Mouse (Mus musculus) heart, embryonic 15.5 days (tissue): ENCODE data around the gene Mrtfa. TPM values are rescaled to one million over a fixed set of nuclear protein-coding genes. Genes with fewer than 3 reads are reported as not detected.
A peak's percentile ranks its signal among the peaks of the same experiment; 100 is the strongest.
"Not testable (repeated sequence)": the region's sequence is repeated elsewhere in the genome, so short reads cannot be mapped to it uniquely, and the experiment has no call there.

ENCODE experiments used
- ATAC-seq: fragments of 200-750 bp; cut with Nextera tagmentation; replicated peaks from 2 replicates; pipeline ENCODE4 v1.8.0; 2017; ENCODE audit warnings: low read depth, moderate TSS enrichment; ENCODE audit not compliant: insufficient number of reproducible peaks, insufficient read depth, low FRiP score
- H3K27ac ChIP-seq: fragments of 300-500 bp; sonication (generic); 2 replicates; pipeline ENCODE4 v1.5.1; 2015; ENCODE audit warnings: mild to moderate bottlenecking, inconsistent platforms
- H3K27me3 ChIP-seq: fragments of 300-500 bp; sonication (generic); 2 replicates; pipeline ENCODE4 v1.6.1; 2015; ENCODE audit warnings: inconsistent platforms
- H3K36me3 ChIP-seq: fragments of 300-500 bp; sonication (generic); 2 replicates; pipeline ENCODE4 v1.6.1; 2015; ENCODE audit warnings: mild to moderate bottlenecking, inconsistent platforms
- H3K4me1 ChIP-seq: fragments of 300-500 bp; sonication (generic); replicated peaks from 2 replicates; pipeline ENCODE4 v1.6.1; 2015; ENCODE audit warnings: inconsistent platforms
- H3K4me2 ChIP-seq: fragments of 300-500 bp; sonication (generic); 2 replicates; pipeline ENCODE4 v1.6.1; 2015; ENCODE audit warnings: inconsistent platforms, mild to moderate bottlenecking, moderate library complexity
- H3K4me3 ChIP-seq: fragments of 300-500 bp; sonication (generic); 2 replicates; pipeline ENCODE4 v1.5.1; 2015; ENCODE audit warnings: mild to moderate bottlenecking, inconsistent platforms
- H3K9ac ChIP-seq: fragments of 300-500 bp; sonication (generic); 2 replicates; pipeline ENCODE4 v1.6.1; 2015; ENCODE audit warnings: mild to moderate bottlenecking, inconsistent platforms
- H3K9me3 ChIP-seq: fragments of 300-500 bp; sonication (generic); replicated peaks from 2 replicates; pipeline ENCODE4 v1.6.1; 2016; ENCODE audit warnings: inconsistent platforms
- WGBS: fragments of 180-500 bp; shearing (Covaris S2); methylation state at CpG from one replicate; pipeline ENCODE4 v1.1.7; 2015; ENCODE audit warnings: mixed read lengths; 5-methylcytosine and 5-hydroxymethylcytosine counted together
- polyA plus RNA-seq: library from polyadenylated mRNA; unstranded; fragments of >200 nt; fragmentation: Nextera tagmentation; extraction: Ambion mirVana; gene quantifications from 2 replicates; pipeline ENCODE4 v1.2.1, GENCODE M21; 2015

Mrtfa gene
- polyA plus RNA-seq, 1 experiment from 2014 or later: 11.4 TPM

DNA sequence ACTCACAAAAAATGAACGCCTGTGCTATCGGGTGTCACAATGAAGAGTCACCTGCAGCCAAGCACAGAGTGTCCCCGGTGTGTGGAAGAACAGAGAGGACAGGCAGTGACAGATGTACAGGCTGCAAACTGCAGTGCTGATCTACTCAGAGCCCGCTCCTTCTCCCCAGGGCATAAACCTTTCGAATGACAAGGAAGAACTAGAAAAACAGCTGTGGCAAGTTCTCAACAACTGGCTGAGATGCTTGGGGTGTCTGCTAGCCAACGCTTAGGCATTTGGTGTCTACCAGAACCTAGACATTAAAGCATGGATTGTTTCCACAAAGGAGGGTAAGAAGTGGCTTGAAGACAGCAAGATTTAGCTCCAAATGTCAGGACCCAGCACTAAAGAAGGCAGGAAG lies 35.2 kb upstream of the Mrtfa start:
- no peak overlapping the region for H3K4me3 ChIP-seq
- H3K9me3 ChIP-seq: no peaks in the 10 kb centered on the region
- ATAC-seq: no peak
- no peaks in the 10 kb centered on the region for H3K4me1 ChIP-seq
- H3K9ac ChIP-seq: no peak overlapping the region
- no peak overlapping the region for H3K4me2 ChIP-seq
- H3K27me3 ChIP-seq: no peaks in the 10 kb centered on the region
- 69% methylated on average over 6 of the region's 6 CpGs for WGBS
- H3K27ac ChIP-seq: no peak overlapping the region
- no peaks in the 10 kb centered on the region for H3K36me3 ChIP-seq

- H3K27me3 ChIP-seq: no peaks in the 10 kb centered on the region
- WGBS: 88% methylated on average over 10 of the region's 10 CpGs
- H3K4me2 ChIP-seq: no peak overlapping the region
- H3K27ac ChIP-seq: no peak overlapping the region
- no peak overlapping the region for H3K4me3 ChIP-seq
- H3K9ac ChIP-seq: no peak overlapping the region
- no peaks in the 10 kb centered on the region for H3K4me1 ChIP-seq
- ATAC-seq: no peak
- H3K9me3 ChIP-seq: no peaks in the 10 kb centered on the region
- no peaks in the 10 kb centered on the region for H3K36me3 ChIP-seq
Measured at GRCm38 (mm10) chr15:81225016-81225415, 34.5 kb upstream of the Mrtfa start.

- Histone ChIP-seq H3K4me2 (no peak overlapping the region), H3K36me3 (no peaks in the 10 kb centered on the region), H3K27me3 (no peaks in the 10 kb centered on the region), H3K4me3 (no peak overlapping the region), H3K9ac (no peak overlapping the region), H3K9me3 (no peaks in the 10 kb centered on the region), H3K27ac (no peak overlapping the region), H3K4me1 (no peaks in the 10 kb centered on the region)
- no peak for ATAC-seq
- 51% methylated on average over 6 of the region's 6 CpGs for WGBS
Measured at GRCm38 (mm10) chr15:81221446-81221845, 30.9 kb upstream of the Mrtfa start.

DNA sequence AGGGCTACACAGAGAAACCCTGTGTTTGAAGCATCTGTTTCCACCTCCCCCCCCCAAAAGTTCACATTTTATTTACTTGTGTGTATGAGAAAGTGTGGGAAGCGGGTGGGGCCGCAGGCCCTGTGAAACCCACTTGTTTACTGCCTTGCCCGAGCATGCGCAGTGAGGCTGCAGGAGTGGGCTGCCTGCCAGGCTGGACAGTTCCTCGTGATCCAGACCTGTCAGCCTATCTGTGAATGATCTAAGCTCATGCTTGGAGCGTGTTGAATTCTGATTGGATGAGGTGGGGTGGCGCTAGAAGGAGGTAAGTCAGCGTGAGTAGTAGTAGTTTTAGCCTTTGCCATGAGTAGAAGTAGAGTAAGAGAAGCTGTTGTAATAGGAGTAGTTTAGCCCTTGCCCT lies 29.5 kb upstream of the Mrtfa start:
- not testable (repeated sequence) for H3K4me3 ChIP-seq, H3K27me3 ChIP-seq, ATAC-seq, H3K9ac ChIP-seq, H3K4me1 ChIP-seq, H3K27ac ChIP-seq, H3K36me3 ChIP-seq, H3K9me3 ChIP-seq, H3K4me2 ChIP-seq
- WGBS: 70% methylated on average over 8 of the region's 8 CpGs

- Histone ChIP-seq H3K9me3 (no peaks in the 10 kb centered on the region), H3K9ac (no peak overlapping the region), H3K27ac (no peak overlapping the region), H3K36me3 (no peaks in the 10 kb centered on the region), H3K27me3 (no peaks in the 10 kb centered on the region), H3K4me2 (no peak overlapping the region), H3K4me3 (no peak overlapping the region), H3K4me1 (no peaks in the 10 kb centered on the region)
- 48% methylated on average over 6 of the region's 6 CpGs for WGBS
- no peak for ATAC-seq
Measured at GRCm38 (mm10) chr15:81219054-81219453, 28.5 kb upstream of the Mrtfa start.

DNA sequence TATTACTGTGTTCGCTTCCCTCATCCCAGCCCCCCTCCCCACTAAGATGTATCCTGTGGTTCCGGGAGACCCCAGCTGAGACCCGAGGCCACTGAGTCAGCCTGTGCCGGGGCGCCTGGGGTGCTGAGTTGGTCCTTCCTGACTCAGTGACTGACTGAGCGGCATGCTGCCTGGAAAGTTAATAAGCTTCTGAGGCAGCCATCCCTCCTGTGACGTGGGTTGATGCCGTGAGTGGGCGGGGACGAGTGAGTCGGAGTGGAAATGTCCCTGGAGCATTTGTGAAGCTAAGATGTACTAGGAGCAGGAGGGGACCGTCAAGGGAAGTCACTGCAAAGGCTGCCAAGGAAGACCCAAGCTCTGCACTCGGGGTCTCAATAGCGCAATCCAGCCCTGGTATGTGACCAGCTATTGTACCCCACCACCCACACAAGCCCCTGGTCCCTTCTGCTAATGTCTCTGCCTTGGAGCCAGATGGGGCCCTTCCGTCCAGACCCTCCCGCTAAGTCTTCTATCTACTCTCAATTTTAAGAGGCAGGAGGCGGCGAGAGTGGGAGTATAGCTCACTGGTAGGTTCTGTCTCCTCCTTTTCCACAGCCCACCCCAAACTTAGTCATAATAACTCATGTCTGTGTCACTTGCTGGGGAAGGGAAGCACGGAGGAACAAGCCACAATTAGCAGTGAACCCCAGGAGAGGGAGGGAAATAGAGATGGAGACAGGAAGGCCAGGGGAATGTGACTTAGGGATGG lies 26.5 kb upstream of the Mrtfa start:
- Histone ChIP-seq H3K27ac (no peak overlapping the region), H3K27me3 (no peaks in the 10 kb centered on the region), H3K4me3 (no peak overlapping the region), H3K9me3 (no peaks in the 10 kb centered on the region), H3K9ac (no peak overlapping the region), H3K4me2 (no peak overlapping the region), H3K4me1 (no peaks in the 10 kb centered on the region), H3K36me3 (no peaks in the 10 kb centered on the region)
- 78% methylated on average over 19 of the region's 19 CpGs for WGBS
- ATAC-seq: no peak

- Histone ChIP-seq H3K4me1 (0 out of 2 replicates have a peak, but pooled peaks cover 2% of the 10 kb centered on the region), H3K36me3 (no peaks in the 10 kb centered on the region)
- WGBS: 55% methylated on average over 15 of the region's 15 CpGs
Measured at GRCm38 (mm10) chr15:81212976-81213375, 22.4 kb upstream of the Mrtfa start.

DNA sequence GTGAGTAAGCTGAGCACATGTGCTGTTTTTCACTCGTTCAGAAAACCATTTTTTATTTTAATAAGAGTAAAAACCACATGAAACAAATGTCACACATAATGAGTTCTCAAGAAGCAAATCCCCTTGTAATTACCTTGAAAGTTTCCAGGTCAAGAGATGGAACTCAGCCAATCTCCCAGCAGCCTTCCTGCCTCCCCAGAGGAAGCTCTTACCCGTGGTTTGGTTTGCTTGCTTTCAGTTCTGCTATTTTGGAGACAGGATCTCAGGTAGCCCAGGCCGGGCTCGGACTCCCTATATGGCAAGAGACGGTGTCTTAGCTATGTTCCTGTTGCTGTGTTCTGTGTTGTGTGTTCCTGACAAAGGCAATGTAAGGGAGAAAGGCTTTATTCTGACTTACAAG lies 19.9 kb upstream of the Mrtfa start:
- Histone ChIP-seq H3K4me1 (0 out of 2 replicates have a peak, but pooled peaks cover 2% of the 10 kb centered on the region), H3K9ac (no peak overlapping the region), H3K36me3 (no peaks in the 10 kb centered on the region), H3K27me3 (no peaks in the 10 kb centered on the region), H3K4me3 (no peak overlapping the region), H3K9me3 (no peaks in the 10 kb centered on the region), H3K27ac (no peak overlapping the region), H3K4me2 (no peak overlapping the region)
- WGBS: 63% methylated on average over 5 of the region's 5 CpGs
- ATAC-seq: no peak

More at GRCm38 (mm10) chr15:81212976-81213375, 22.4 kb upstream of the Mrtfa start:
- Histone ChIP-seq H3K27ac (no peak overlapping the region), H3K4me2 (no peak overlapping the region), H3K4me3 (no peak overlapping the region), H3K9ac (no peak overlapping the region), H3K9me3 (no peaks in the 10 kb centered on the region), H3K27me3 (no peaks in the 10 kb centered on the region)
- ATAC-seq: no peak

GRCm38 (mm10) chr15:81202462-81202861 lies 11.9 kb upstream of the Mrtfa start:
- Histone ChIP-seq H3K9me3 (no peaks in the 10 kb centered on the region), H3K4me1 (peaks cover 4% of the 10 kb centered on the region; the same call in 1 of the 2 replicates), H3K4me2 (no peak overlapping the region), H3K36me3 (no peaks in the 10 kb centered on the region), H3K27me3 (no peaks in the 10 kb centered on the region), H3K27ac (no peak overlapping the region), H3K4me3 (no peak overlapping the region), H3K9ac (no peak overlapping the region)
- no peak for ATAC-seq
- WGBS: 95% methylated on average over 5 of the region's 5 CpGs

DNA sequence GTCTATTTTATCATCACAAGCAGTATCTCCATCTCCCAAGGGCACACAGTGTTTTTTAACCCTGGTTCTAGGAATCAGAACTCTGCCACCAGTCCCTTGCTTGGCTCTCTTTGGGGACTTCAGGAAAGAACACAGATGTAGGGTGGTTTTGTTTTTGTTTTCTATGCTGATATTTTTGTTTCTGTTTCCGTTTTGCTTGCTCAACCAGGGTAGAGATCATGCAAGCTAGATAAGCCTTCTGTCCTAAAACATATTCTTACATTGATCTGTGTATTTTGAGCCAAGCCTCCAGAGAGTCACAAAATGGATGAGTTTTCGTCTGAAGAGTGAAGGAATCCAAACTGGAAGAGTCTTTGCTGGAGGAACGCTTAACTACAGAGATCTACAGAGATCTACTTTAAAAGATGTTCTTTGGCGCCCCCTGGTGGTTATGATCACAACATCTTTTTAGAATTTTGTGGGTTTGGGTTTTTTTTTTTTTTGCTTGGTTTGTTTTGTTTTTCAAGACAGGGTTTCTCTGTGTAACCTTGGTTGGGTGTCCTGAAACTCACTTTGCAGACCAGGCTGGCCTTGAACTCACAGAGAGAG lies 8.9 kb upstream of the Mrtfa start:
- Histone ChIP-seq H3K36me3 (no peaks in the 10 kb centered on the region), H3K4me1 (peaks cover 7% of the 10 kb centered on the region; the same call in 1 of the 2 replicates), H3K27ac (no peak overlapping the region), H3K4me3 (peak overlapping the region; percentile 17; the same call in 1 of the 2 replicates), H3K9me3 (no peaks in the 10 kb centered on the region), H3K27me3 (no peaks in the 10 kb centered on the region), H3K9ac (no peak overlapping the region), H3K4me2 (peak overlapping the region; percentile 39)
- WGBS: 18% methylated on average over 4 of the region's 4 CpGs
- ATAC-seq: no peak

- ATAC-seq: no peak
- no peaks in the 10 kb centered on the region for H3K36me3 ChIP-seq
- H3K27ac ChIP-seq: no peak overlapping the region
- H3K4me3 ChIP-seq: no peak overlapping the region
- no peaks in the 10 kb centered on the region for H3K27me3 ChIP-seq
- 86% methylated on average over 5 of the region's 5 CpGs for WGBS
- peaks cover 7% of the 10 kb centered on the region; the same call in 1 of the 2 replicates for H3K4me1 ChIP-seq
- H3K9ac ChIP-seq: no peak overlapping the region
- H3K4me2 ChIP-seq: no peak overlapping the region
- H3K9me3 ChIP-seq: no peaks in the 10 kb centered on the region
Measured at GRCm38 (mm10) chr15:81198447-81198846, 7.9 kb upstream of the Mrtfa start.

- ATAC-seq: no peak
- Histone ChIP-seq H3K4me3 (no peak overlapping the region), H3K4me1 (peaks cover 7% of the 10 kb centered on the region; the same call in 1 of the 2 replicates), H3K27me3 (no peaks in the 10 kb centered on the region), H3K27ac (no peak overlapping the region), H3K4me2 (no peak overlapping the region), H3K9ac (no peak overlapping the region), H3K9me3 (no peaks in the 10 kb centered on the region), H3K36me3 (no peaks in the 10 kb centered on the region)
- 63% methylated on average over 10 of the region's 10 CpGs for WGBS
Measured at GRCm38 (mm10) chr15:81197197-81197596, 6.6 kb upstream of the Mrtfa start.
